Mouse (Mus musculus) C2C12 (cell line): ENCODE results near the gene Cog6. TPM values are rescaled to one million over a fixed set of nuclear protein-coding genes. Genes with fewer than 3 reads are reported as not detected.

ENCODE experiments used
- H3K27me3 ChIP-seq: one replicate; pipeline ENCODE4 v1.6.1; 2011; ENCODE audit not compliant: control insufficient read depth, insufficient read depth, insufficient read length
- H3K36me3 ChIP-seq: one replicate; pipeline ENCODE4 v1.6.1; 2011; ENCODE audit not compliant: control insufficient read depth, insufficient read depth
- H3K4me3 ChIP-seq: one replicate; pipeline ENCODE4 v1.5.1; 2011; ENCODE audit warnings: mild to moderate bottlenecking, control low read depth; ENCODE audit not compliant: poor library complexity, insufficient read depth, severe bottlenecking
- H3K79me2 ChIP-seq: one replicate; pipeline ENCODE4 v1.6.1; 2011; ENCODE audit not compliant: control insufficient read depth, insufficient read depth
- H3K79me3 ChIP-seq: one replicate; pipeline ENCODE4 v1.6.1; 2011; ENCODE audit warnings: low read depth, control low read depth
- H3ac ChIP-seq: one replicate; pipeline ENCODE3; 2011; ENCODE audit warnings: low read depth; ENCODE audit not compliant: control insufficient read depth, insufficient read length
- CEBPB ChIP-seq: IDR thresholded peaks from one replicate; pipeline ENCODE4 v1.6.1; 2011; ENCODE audit warnings: low read depth, mild to moderate bottlenecking, control low read depth, moderate library complexity
- CTCF ChIP-seq: IDR thresholded peaks from one replicate; pipeline ENCODE4 v1.5.1; 2011; ENCODE audit not compliant: control insufficient read depth, insufficient read depth, insufficient read length
- FOSL1 ChIP-seq: IDR thresholded peaks from one replicate; pipeline ENCODE4 v1.8.0; 2011; ENCODE audit warnings: mild to moderate bottlenecking, low read length; ENCODE audit not compliant: poor library complexity, insufficient read depth, severe bottlenecking
- MAX ChIP-seq: IDR thresholded peaks from one replicate; pipeline ENCODE4 v1.6.1; 2011; ENCODE audit warnings: mild to moderate bottlenecking, control low read depth
- MYOD1 ChIP-seq: IDR thresholded peaks from one replicate; pipeline ENCODE4 v1.6.1; 2011; ENCODE audit warnings: low read depth; ENCODE audit not compliant: control insufficient read depth, insufficient read length
- MYOG ChIP-seq: IDR thresholded peaks from one replicate; pipeline ENCODE4 v1.6.1; 2011; ENCODE audit not compliant: control insufficient read depth, insufficient read length; ENCODE audit errors: extremely low read depth
- USF1 ChIP-seq: IDR thresholded peaks from one replicate; pipeline ENCODE4 v1.6.1; 2011; ENCODE audit warnings: low read depth, mild to moderate bottlenecking, control low read depth, moderate library complexity
- polyA plus RNA-seq: library from polyadenylated mRNA; unstranded; fragments of >200 nt; fragmentation: generic; extraction: Trizol; gene quantifications from one replicate; pipeline ENCODE4 v1.2.1, GENCODE M21; 2012; ENCODE audit warnings: missing spikeins

Gene Cog6
- polyA plus RNA-seq, 1 experiment = 10.0 TPM

GRCm38 (mm10) chr3:53038913-53039312 lies 21.9 kb upstream of the Cog6 start:
- Histone ChIP-seq H3ac (no peak overlapping the region), H3K79me2 (peaks cover 23% of the 10 kb centered on the region), H3K79me3 (peaks cover 12% of the 10 kb centered on the region), H3K27me3 (no peaks in the 10 kb centered on the region), H3K4me3 (no peak overlapping the region), H3K36me3 (peaks cover 9% of the 10 kb centered on the region)
- TF ChIP-seq CEBPB (no peak), USF1 (no peak), CTCF (no peak), MYOD1 (no peak), FOSL1 (no peak), MAX (no peak), MYOG (no peak)

GRCm38 (mm10) chr3:53036941-53037340 lies 19.9 kb upstream of the Cog6 start:
- Histone ChIP-seq H3ac (no peak overlapping the region), H3K36me3 (no peaks in the 10 kb centered on the region), H3K4me3 (no peak overlapping the region), H3K79me3 (no peaks in the 10 kb centered on the region), H3K27me3 (no peaks in the 10 kb centered on the region), H3K79me2 (peaks cover 3% of the 10 kb centered on the region)
- TF ChIP-seq MAX (no peak), MYOG (no peak), FOSL1 (no peak), MYOD1 (no peak), CTCF (no peak), CEBPB (no peak), USF1 (no peak)

DNA sequence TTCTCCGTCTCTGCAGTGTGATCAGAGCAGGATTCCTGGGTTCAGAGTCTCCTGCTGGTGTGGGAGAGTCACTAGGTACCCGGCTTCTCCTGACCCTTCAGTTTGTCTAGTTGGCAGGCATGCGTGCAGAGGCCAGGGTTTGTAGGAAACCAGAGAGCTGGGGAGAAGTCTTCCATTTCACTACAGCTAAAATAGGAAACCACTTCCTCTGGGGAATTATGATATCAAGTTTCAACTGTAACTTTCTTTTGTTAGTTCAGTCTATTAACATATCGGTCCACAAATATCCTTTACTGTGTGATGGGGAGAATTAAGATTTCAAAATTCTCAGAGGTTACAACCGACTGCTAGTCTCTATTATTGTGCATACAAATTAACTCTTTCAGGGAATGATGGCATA lies 19.0 kb upstream of the Cog6 start:
- Histone ChIP-seq H3K36me3 (no peaks in the 10 kb centered on the region), H3K4me3 (no peak overlapping the region), H3K79me3 (no peaks in the 10 kb centered on the region), H3K27me3 (no peaks in the 10 kb centered on the region), H3K79me2 (no peaks in the 10 kb centered on the region), H3ac (no peak overlapping the region)
- TF ChIP-seq MYOG (no peak), USF1 (no peak), CEBPB (no peak), MYOD1 (no peak), FOSL1 (no peak), CTCF (no peak), MAX (no peak)

DNA sequence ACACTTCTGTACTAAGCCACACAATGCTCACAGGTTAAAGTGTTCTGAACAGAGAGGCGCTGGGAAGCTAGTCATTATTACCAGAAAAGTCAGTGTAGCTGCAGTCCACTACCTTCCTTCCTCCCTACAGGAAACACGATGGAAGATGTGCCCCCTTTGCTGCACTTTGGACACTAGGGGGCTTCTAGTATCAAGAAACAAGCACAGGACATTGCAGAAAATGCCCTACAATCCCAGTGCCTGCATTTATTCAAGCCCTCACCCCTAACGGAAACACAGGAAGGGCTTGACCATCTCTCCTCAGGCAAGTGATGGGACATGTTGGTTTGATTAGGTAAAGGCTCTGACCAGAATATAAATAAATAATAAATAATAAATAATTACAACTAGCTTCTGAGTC lies 16.4 kb upstream of the Cog6 start:
- no peak overlapping the region for H3ac ChIP-seq
- H3K79me3 ChIP-seq = no peaks in the 10 kb centered on the region
- no peak overlapping the region for H3K4me3 ChIP-seq
- no peak for TF ChIP-seq MAX
- peak; percentile 41 for TF ChIP-seq CTCF
- no peak for TF ChIP-seq MYOD1
- H3K36me3 ChIP-seq = no peaks in the 10 kb centered on the region
- H3K27me3 ChIP-seq = no peaks in the 10 kb centered on the region
- H3K79me2 ChIP-seq = no peaks in the 10 kb centered on the region

DNA sequence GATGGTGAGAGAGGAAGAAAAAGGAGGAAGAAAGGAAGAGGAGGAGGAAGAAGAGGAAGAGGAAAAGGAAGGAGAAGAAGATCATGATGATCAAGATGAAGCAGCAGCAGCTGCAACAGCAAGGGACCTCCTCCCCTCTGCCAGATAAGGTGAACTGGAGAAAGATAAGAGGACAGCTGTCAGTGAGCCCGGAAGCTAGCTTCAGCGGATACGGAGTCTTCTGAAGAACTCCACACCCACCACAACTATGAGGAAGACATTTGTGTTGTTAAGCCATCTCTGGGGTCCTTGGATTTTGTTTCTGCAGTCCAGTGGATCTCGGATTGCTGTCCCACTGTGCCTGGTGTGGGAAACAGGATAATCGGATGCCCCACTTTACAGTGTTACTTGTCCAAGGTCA lies 15.4 kb upstream of the Cog6 start:
- Histone ChIP-seq H3K79me2 (no peaks in the 10 kb centered on the region), H3K79me3 (no peaks in the 10 kb centered on the region), H3K36me3 (no peaks in the 10 kb centered on the region), H3K4me3 (no peak overlapping the region), H3K27me3 (no peaks in the 10 kb centered on the region), H3ac (no peak overlapping the region)
- TF ChIP-seq MYOD1 (peak; percentile 46), MYOG (no peak), USF1 (no peak), CEBPB (no peak), FOSL1 (no peak), MAX (no peak), CTCF (no peak)

DNA sequence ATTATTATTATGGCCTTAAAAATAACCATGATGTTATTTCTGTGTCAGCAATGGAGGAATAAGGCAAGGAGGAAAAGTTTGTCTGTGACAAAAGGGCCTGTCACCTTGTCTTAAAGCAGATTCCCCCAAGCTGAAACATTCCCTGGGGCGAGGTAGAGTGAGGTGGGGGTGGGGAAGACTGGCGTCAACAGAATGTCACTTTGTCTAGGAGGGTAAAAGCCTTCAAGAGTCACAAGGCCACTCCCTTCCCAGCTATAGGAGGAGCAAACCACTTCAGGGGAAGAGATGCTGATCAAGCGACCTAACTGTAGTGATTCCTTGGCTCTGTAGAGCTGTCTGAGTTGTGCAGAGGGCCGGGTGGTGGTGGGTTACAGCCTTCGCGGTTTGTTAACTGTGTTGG lies 14.5 kb upstream of the Cog6 start:
- TF ChIP-seq MYOD1 (no peak), CTCF (no peak), USF1 (no peak), MYOG (no peak), MAX (no peak), CEBPB (no peak), FOSL1 (no peak)
- Histone ChIP-seq H3K79me2 (no peaks in the 10 kb centered on the region), H3K79me3 (no peaks in the 10 kb centered on the region), H3ac (no peak overlapping the region), H3K4me3 (no peak overlapping the region), H3K36me3 (no peaks in the 10 kb centered on the region), H3K27me3 (no peaks in the 10 kb centered on the region)
